Mouse (Mus musculus): ENCODE results near the gene Lrrc75b.

The Lrrc75b gene

GRCm38 (mm10) chr10:75504234-75505129, 55.6 kb downstream of the Lrrc75b start:
- ChIA-PET CTCF (interaction anchor here in 1 of 4 experiments (0.7 kb wide), 2 partner anchors 13 to 1159 kb away, joined by 3 read pairs; no protein-coding TSS in a partner anchor), POLR2A (interaction anchor here in 1 of 4 experiments (0.6 kb wide), 1 partner anchor 278 kb away, joined by 3 read pairs; no protein-coding TSS in a partner anchor)

GRCm38 (mm10) chr10:75503692-75504091, 56.4 kb downstream of the Lrrc75b start:
- ChIA-PET POLR2A (no interaction called here), CTCF (no interaction called here)

GRCm38 (mm10) chr10:75501641-75502040, 58.5 kb downstream of the Lrrc75b start:
- CTCF ChIA-PET: interaction anchor here in 1 of 4 experiments (0.7 kb wide), 1 partner anchor 222 kb away, joined by 3 read pairs; no protein-coding TSS in a partner anchor

GRCm38 (mm10) chr10:75500345-75500744, 59.8 kb downstream of the Lrrc75b start:
- CTCF ChIA-PET: interaction anchor here in 1 of 4 experiments (0.7 kb wide), 1 partner anchor 62 kb away, joined by 4 read pairs; no protein-coding TSS in a partner anchor
- POLR2A ChIA-PET: no interaction called here

More at GRCm38 (mm10) chr10:75501641-75502040, 58.5 kb downstream of the Lrrc75b start:
- POLR2A ChIA-PET: interaction anchor here in 2 of 4 experiments (0.7 to 1.1 kb wide), 2 partner anchors 29 to 36 kb away, joined by 3 read pairs; no protein-coding TSS in a partner anchor
